Mouse (Mus musculus) liver, postnatal 0 days (tissue): ENCODE measurements around the gene Sh2b2.

Experiments used
- CTCF ChIP-seq: sonication (generic); IDR thresholded peaks from 2 replicates; pipeline ENCODE4 v1.5.1; 2016; ENCODE audit warnings: antibody characterized with exemption, low read depth
- EP300 ChIP-seq: IDR thresholded peaks from 2 replicates; pipeline ENCODE4 v1.6.1; 2016; ENCODE audit warnings: antibody characterized with exemption, low read depth, mild to moderate bottlenecking

GRCm38 (mm10) chr5:136292361-136292760 is 46.0 kb upstream of the Sh2b2 start:
- TF ChIP-seq CTCF (no peak), EP300 (no peak)
